Mouse (Mus musculus): ENCODE results near the gene Otog. TPM values are rescaled to one million over a fixed set of nuclear protein-coding genes. Genes with fewer than 3 reads are reported as not detected.

Otog gene
- polyA plus RNA-seq, 1 experiment from 2014 or later: 0.68 TPM

DNA sequence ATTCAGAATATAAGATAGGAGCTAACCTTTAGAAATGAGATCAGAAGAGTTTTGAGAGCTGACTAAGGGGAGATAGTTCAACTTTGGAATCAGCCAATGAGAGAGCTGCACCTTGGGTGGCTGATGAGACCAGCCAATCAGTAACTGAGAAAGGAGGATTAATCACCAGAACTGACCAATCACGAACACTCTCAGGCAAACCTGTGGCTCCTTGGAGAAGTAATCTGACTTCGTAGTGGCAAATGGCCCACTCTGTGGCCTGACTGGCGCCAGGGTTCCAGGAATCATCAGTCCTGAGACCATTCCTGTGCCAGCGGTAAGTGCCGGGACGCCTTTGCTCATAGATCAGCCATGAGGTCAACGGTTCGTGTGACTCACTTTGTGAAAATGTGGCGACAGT, 96.6 kb downstream of the Otog start:
- no peak overlapping the region for H3K27ac ChIP-seq
- no peak overlapping the region for H3K9ac ChIP-seq
- no peak for ATAC-seq (ENCODE audit: insufficient number of reproducible peaks, insufficient read depth, low FRiP score, low TSS enrichment)
- H3K9me3 ChIP-seq: no peaks in the 10 kb centered on the region
- peaks cover 3% of the 10 kb centered on the region; the same call in 1 of the 2 replicates for H3K4me1 ChIP-seq
- 89% methylated on average over 9 of the region's 9 CpGs for WGBS
- H3K36me3 ChIP-seq: no peaks in the 10 kb centered on the region
- no peak overlapping the region for H3K4me2 ChIP-seq (replicated peaks)
- no peak overlapping the region for H3K4me3 ChIP-seq
- H3K27me3 ChIP-seq: no peaks in the 10 kb centered on the region

DNA sequence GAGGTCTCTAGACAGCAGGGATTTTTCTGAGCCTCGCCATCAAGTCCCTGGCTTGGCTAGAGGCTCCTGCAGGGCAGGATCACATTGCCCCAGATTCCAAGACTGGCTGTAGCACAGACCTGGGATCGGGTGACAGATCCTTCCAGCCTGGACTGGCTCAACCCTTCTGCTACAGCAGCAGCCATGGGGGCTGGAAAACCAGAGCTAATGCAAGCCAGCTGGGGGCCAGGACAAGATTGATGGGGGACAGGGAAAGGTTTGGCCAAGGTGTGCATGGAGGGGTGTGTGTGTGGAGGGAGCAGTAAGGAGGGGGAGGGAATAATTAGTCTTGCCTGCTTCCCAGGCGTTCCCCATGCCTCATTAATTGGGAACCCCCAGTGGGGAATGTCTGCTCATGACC, 99.0 kb downstream of the Otog start:
- Histone ChIP-seq H3K27me3 (no peaks in the 10 kb centered on the region), H3K9ac (no peak overlapping the region), H3K4me1 (peaks cover 3% of the 10 kb centered on the region; the same call in 1 of the 2 replicates), H3K4me2 (replicated peaks) (no peak overlapping the region), H3K27ac (no peak overlapping the region), H3K4me3 (no peak overlapping the region), H3K36me3 (no peaks in the 10 kb centered on the region), H3K9me3 (no peaks in the 10 kb centered on the region)
- ATAC-seq (ENCODE audit: insufficient number of reproducible peaks, insufficient read depth, low FRiP score, low TSS enrichment): no peak
- 10% methylated on average over 3 of the region's 3 CpGs for WGBS

DNA sequence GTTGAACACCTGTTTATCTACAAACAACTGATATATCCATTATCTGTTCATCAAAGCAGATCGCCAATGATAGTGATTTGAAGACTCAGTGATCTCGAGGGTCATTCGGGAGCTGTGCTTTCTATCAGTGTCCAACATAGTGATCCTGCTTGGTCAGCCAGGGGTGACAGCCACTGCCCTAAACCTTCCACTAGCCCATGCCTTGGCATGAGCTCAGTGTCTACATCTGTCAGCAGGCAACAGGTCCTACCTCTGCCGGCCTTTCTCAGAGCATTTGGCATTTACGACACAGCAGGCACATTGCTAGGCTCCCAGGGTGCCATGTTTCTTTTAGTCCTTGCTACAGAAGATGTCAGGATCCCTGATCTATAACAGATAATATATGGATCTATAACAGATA, 99.5 kb downstream of the Otog start:
- H3K27ac ChIP-seq: no peak overlapping the region
- ATAC-seq (ENCODE audit: insufficient number of reproducible peaks, insufficient read depth, low FRiP score, low TSS enrichment): no peak
- 79% methylated on average over 5 of the region's 5 CpGs for WGBS

DNA sequence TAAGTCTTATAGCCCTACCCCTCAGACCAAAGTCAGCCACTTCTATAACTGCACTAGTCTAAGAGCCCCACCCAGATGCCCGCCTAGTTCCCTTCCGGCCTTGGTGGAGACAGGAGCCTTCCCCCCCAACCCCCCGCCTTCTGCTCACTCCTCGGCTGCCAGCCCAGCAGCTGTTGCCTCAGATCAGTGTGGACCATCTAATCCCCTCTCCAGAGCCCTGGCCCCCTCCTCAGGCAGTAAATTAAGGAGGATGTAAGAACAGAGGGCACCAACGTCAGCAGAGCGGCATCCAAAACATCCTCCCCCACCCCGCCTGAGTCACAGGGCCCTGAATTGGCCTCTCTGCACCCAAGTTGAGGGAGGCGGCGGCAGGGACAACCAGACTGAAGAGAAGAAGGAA, 100.7 kb downstream of the Otog start:
- H3K4me2 ChIP-seq (replicated peaks): no peak overlapping the region
- H3K4me3 ChIP-seq: no peak overlapping the region
- H3K27me3 ChIP-seq: no peaks in the 10 kb centered on the region
- WGBS: 78% methylated on average over 9 of the region's 9 CpGs
- H3K4me1 ChIP-seq: peaks cover 3% of the 10 kb centered on the region; the same call in 1 of the 2 replicates
- no peak overlapping the region for H3K27ac ChIP-seq
- no peaks in the 10 kb centered on the region for H3K9me3 ChIP-seq
- no peaks in the 10 kb centered on the region for H3K36me3 ChIP-seq
- H3K9ac ChIP-seq: no peak overlapping the region
- no peak for ATAC-seq (ENCODE audit: insufficient number of reproducible peaks, insufficient read depth, low FRiP score, low TSS enrichment)

More for the DNA sequence above, 99.5 kb downstream of the Otog start:
- Histone ChIP-seq H3K27me3 (no peaks in the 10 kb centered on the region), H3K4me3 (no peak overlapping the region), H3K9me3 (no peaks in the 10 kb centered on the region), H3K36me3 (no peaks in the 10 kb centered on the region), H3K4me1 (peaks cover 3% of the 10 kb centered on the region; the same call in 1 of the 2 replicates), H3K4me2 (replicated peaks) (no peak overlapping the region), H3K9ac (no peak overlapping the region)

DNA sequence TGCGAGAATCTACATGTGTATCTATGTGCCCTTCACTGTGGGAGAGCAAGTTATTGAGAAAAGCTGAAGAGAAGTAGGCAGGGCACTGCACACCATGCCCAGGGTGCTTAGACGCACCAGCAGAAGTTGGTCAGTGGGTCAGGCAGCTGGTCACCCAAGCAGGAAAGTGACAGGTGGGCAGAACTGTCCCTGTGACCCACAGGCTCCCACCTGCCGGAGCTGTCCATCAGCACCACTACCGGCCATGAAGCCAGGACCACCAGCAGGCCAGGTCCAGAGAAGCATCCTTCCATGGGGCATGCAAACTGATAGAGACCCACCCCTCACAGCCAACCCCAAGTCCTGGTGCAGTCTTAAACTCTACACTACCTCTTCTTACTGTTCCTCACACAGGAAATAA, 106.9 kb downstream of the Otog start:
- H3K4me3 ChIP-seq: no peak overlapping the region
- H3K4me2 ChIP-seq (replicated peaks): no peak overlapping the region
- peaks cover 35% of the 10 kb centered on the region for H3K27me3 ChIP-seq
- 59% methylated on average over 4 of the region's 4 CpGs for WGBS
- no peak overlapping the region for H3K9ac ChIP-seq
- H3K36me3 ChIP-seq: no peaks in the 10 kb centered on the region
- peaks cover 5% of the 10 kb centered on the region; the same call in 1 of the 2 replicates for H3K4me1 ChIP-seq
- no peak for ATAC-seq (ENCODE audit: insufficient number of reproducible peaks, insufficient read depth, low FRiP score, low TSS enrichment)
- no peaks in the 10 kb centered on the region for H3K9me3 ChIP-seq
- no peak overlapping the region for H3K27ac ChIP-seq

DNA sequence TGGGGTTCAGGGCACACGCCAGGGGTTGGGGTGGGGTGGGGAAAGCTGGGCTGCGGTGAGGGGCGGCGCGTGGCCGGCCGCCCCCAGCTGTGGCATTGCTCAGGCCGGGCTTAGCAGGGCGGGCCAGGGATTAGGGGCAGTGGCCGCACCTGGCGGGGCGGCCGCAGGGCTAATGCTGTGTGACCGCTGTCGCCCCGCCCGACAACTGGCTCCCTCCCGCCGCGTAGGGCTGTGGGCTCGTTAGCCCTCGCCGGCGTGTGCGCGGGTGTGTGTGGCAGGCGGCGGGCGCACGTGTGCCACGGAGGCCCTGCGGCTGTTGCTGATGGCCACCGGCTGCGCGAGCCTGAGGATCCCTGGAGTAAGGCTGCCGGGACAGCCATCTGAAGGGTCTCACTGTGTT, 108.0 kb downstream of the Otog start:
- no peak overlapping the region for H3K4me3 ChIP-seq
- H3K4me2 ChIP-seq (replicated peaks): peak overlapping the region; percentile 36
- H3K36me3 ChIP-seq: no peaks in the 10 kb centered on the region
- H3K27ac ChIP-seq: no peak overlapping the region
- H3K4me1 ChIP-seq: peaks cover 5% of the 10 kb centered on the region; the same call in 1 of the 2 replicates
- H3K27me3 ChIP-seq: peaks cover 35% of the 10 kb centered on the region
- 0 out of 2 replicates have a peak overlapping the region, but pooled peaks have one; percentile 4 for H3K9ac ChIP-seq
- WGBS: 3% methylated on average over 36 of the region's 36 CpGs
- H3K9me3 ChIP-seq: no peaks in the 10 kb centered on the region
- ATAC-seq (ENCODE audit: insufficient number of reproducible peaks, insufficient read depth, low FRiP score, low TSS enrichment): peak; percentile 68; the same call in 1 of the 2 replicates

DNA sequence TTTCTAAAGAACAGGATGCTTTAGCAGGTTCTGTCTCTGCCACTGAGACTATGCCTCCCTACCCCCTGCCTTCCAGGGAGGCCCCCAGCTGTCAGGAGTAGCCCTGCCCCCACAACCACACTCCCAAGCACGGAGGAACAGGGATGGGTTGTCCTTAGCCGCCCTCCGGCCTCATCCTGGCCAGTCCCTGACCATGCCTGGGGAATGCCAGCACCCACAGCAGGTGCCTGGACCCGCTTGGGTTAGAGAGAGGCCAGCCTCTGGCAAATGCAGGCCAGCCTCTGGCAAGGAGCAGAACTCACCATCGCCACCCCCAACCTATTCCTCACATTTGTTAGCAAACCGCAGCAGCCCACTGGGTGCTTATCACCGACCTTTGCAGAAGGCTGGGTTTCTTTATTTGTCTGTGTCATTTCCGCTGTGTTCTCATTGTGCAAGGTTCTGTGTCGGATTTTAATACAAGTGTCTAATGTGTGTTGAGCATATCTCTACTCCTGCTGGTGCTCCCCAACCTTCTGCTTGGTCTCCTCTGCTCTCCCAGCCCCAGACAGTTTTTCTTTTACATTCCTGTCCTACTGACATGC, 109.4 kb downstream of the Otog start:
- H3K4me2 ChIP-seq (replicated peaks): no peak overlapping the region
- no peaks in the 10 kb centered on the region for H3K36me3 ChIP-seq
- no peak for ATAC-seq (ENCODE audit: insufficient number of reproducible peaks, insufficient read depth, low FRiP score, low TSS enrichment)
- peaks cover 35% of the 10 kb centered on the region for H3K27me3 ChIP-seq
- H3K4me3 ChIP-seq: no peak overlapping the region
- no peak overlapping the region for H3K9ac ChIP-seq
- 46% methylated on average over 9 of the region's 9 CpGs for WGBS
- H3K27ac ChIP-seq: no peak overlapping the region
- no peaks in the 10 kb centered on the region for H3K9me3 ChIP-seq
- peaks cover 5% of the 10 kb centered on the region; the same call in 1 of the 2 replicates for H3K4me1 ChIP-seq

DNA sequence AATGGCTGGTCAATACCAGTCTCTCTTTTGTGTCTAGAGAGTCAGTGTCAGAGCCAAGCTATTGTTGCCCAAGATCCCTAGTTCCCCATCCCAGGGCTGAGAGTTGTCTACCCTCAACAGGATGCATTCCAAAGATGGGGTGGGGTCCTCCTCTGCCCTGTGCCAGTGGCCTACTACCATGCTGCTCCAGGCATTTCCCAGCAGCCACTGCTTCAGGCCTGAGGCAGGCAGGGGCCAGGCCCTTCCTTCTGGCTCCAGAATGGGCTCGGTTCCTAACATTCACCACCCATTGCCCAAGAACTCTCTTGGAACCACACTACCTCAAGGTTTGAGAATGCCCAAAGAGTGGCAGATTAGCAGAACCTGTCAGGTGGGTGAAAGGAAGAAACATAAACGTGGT, 112.0 kb downstream of the Otog start:
- Histone ChIP-seq H3K4me1 (peaks cover 5% of the 10 kb centered on the region; the same call in 1 of the 2 replicates), H3K27me3 (peaks cover 30% of the 10 kb centered on the region), H3K36me3 (no peaks in the 10 kb centered on the region), H3K9ac (no peak overlapping the region), H3K9me3 (no peaks in the 10 kb centered on the region), H3K4me3 (no peak overlapping the region), H3K27ac (no peak overlapping the region), H3K4me2 (replicated peaks) (no peak overlapping the region)
- 68% methylated on average over 2 of the region's 2 CpGs for WGBS
- ATAC-seq (ENCODE audit: insufficient number of reproducible peaks, insufficient read depth, low FRiP score, low TSS enrichment): no peak

DNA sequence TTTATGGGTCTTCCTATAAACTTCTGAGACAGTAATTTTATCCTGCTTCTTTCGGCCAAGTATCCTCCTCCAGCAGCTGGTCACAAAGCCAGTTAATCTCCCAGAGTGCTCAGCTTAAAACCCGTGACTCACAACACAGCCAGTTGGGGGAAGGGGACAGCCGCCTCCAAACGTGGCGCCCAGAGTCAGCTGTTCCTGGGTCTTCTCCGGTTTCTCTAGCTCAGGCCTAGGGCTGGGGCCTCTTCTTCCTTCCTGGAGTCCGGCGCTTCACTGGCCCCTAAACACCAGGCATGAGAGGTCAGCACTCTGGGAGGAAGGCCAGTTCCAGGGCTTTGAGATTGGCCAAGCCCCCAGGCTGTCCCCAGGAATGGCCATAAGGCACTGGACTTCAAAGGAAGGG, 112.4 kb downstream of the Otog start:
- Histone ChIP-seq H3K4me3 (no peak overlapping the region), H3K4me2 (replicated peaks) (no peak overlapping the region), H3K36me3 (no peaks in the 10 kb centered on the region), H3K4me1 (peaks cover 5% of the 10 kb centered on the region; the same call in 1 of the 2 replicates), H3K9me3 (no peaks in the 10 kb centered on the region), H3K9ac (no peak overlapping the region), H3K27ac (no peak overlapping the region), H3K27me3 (peaks cover 26% of the 10 kb centered on the region)
- 42% methylated on average over 8 of the region's 8 CpGs for WGBS
- ATAC-seq (ENCODE audit: insufficient number of reproducible peaks, insufficient read depth, low FRiP score, low TSS enrichment): 0 out of 2 replicates have a peak, but pooled peaks have one; percentile 49

DNA sequence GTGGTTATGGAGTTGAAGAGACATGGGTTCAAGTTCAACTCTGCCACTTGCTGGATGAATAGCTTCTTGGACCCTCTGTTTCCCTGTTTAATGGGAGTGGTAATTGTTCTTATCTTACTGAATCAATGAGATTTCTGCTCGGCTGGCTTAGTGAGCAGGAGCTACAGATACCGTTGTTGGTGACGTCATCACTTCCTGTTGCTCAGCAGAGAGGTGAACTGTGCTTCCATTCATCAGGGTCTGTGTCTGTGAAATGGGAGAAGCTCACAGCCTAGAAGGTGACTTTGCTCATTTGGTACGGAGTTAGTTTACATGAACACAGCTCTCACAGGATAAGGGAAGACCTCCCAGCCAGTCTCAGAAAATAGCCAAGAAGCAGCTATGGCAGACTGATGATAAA, 113.1 kb downstream of the Otog start:
- H3K4me2 ChIP-seq (replicated peaks): no peak overlapping the region
- no peaks in the 10 kb centered on the region for H3K36me3 ChIP-seq
- peaks cover 1% of the 10 kb centered on the region; the same call in 1 of the 2 replicates for H3K4me1 ChIP-seq
- no peak for ATAC-seq (ENCODE audit: insufficient number of reproducible peaks, insufficient read depth, low FRiP score, low TSS enrichment)
- H3K9ac ChIP-seq: no peak overlapping the region
- no peak overlapping the region for H3K4me3 ChIP-seq
- no peaks in the 10 kb centered on the region for H3K9me3 ChIP-seq
- WGBS: 30% methylated on average over 4 of the region's 4 CpGs
- no peak overlapping the region for H3K27ac ChIP-seq
- H3K27me3 ChIP-seq: peaks cover 19% of the 10 kb centered on the region

Measured in embryonic facial prominence, embryonic 12.5 days (tissue).